Mouse (Mus musculus): ENCODE measurements around the gene Aldh2. TPM values are rescaled to one million over a fixed set of nuclear protein-coding genes. Genes with fewer than 3 reads are reported as not detected.
"Not testable (repeated sequence)": the region's sequence is repeated elsewhere in the genome, so short reads cannot be mapped to it uniquely, and the experiment has no call there.

Aldh2 gene
- polyA plus RNA-seq (2014; fragmentation: Nextera tagmentation; extraction: Ambion mirVana), result 53.4 and 71.2 TPM in 2 replicates

DNA sequence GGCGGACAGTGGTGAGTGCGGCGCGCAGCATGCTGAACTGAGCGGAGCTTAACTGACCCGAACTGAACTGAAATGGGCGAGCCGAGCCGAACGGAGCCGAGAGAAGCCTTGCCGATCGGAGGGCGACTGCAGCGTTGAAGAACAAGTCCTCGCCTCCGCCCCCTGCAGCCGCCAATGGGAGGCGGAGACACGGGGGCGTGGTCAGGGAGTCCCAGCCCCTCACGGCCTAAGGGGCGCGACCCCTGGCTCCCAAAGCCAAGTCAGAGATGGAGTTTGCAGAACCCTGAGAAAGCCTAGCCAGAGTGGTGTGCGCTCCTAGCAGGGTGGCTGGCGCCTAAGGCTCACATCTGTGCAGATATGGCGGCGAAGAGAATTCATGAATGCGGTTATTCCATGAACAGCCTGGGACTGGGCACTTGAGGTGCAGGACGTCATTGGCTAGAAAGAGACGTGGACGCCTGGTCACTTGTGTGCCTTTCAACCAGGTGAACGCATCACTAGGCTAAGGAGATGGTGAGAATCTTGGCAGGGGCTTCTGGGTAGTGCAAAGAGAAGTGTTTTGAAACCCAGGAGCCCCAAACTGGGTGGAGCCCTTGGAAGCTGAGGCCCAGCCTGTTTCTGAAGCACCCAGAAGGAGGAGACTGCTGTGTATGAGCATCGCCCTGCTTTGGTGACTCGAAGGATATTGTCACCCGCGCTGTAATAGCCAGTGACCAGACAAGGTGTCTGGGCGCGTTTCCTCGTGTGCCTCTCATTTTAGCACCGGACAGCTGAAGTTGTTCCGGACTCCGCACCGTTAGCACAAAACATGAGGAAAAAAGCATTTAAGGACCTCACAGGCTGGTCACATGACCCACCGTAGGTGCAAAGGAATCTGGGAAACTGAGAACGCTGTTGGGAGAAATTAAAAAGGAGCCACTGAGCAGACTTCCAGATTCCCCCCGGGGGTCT lies at the start of gene Aldh2:
Gene Aldh2, minus strand, starts transcription at position 374 of the 951 bp plus-strand sequence.
- Histone ChIP-seq H3K9ac (ENCODE audit: low read length) (peak within 1 kb of the TSS; percentile 78), H3K27ac (ENCODE audit: low read depth, low read length) (no peak within 1 kb of the TSS; the same call in 1 of the 2 replicates), H3K36me3 (ENCODE audit: control insufficient read depth, insufficient read depth, low read length) (no peaks in the 10 kb centered on the region), H3K4me3 (ENCODE audit: low read depth, low read length) (peak within 1 kb of the TSS; percentile 72), H3K4me2 (ENCODE audit: low read depth) (peak within 1 kb of the TSS; percentile 97), H3K9me3 (ENCODE audit: control insufficient read depth, low read length) (no peaks in the 10 kb centered on the region), H3K27me3 (ENCODE audit: control insufficient read depth, insufficient read depth, low read length) (0 out of 2 replicates have a peak, but pooled peaks cover 2% of the 10 kb centered on the region), H3K4me1 (ENCODE audit: control insufficient read depth, insufficient read depth, low read length) (0 out of 2 replicates have a peak, but pooled peaks cover 8% of the 10 kb centered on the region)
- WGBS, result 3% methylated on average over 47 of the region's 47 CpGs
- ATAC-seq (ENCODE audit: insufficient read depth, low FRiP score, low TSS enrichment) (peak; percentile 79), DNase-seq (ENCODE audit: low spot score) (peak; percentile 88)

- Histone ChIP-seq H3K4me2 (ENCODE audit: low read depth) (no peak overlapping the region), H3K36me3 (ENCODE audit: control insufficient read depth, insufficient read depth, low read length) (no peaks in the 10 kb centered on the region), H3K9me3 (ENCODE audit: control insufficient read depth, low read length) (no peaks in the 10 kb centered on the region), H3K4me3 (ENCODE audit: low read depth, low read length) (no peak overlapping the region), H3K9ac (ENCODE audit: low read length) (no peak overlapping the region), H3K27ac (ENCODE audit: low read depth, low read length) (no peak overlapping the region), H3K27me3 (ENCODE audit: control insufficient read depth, insufficient read depth, low read length) (no peaks in the 10 kb centered on the region), H3K4me1 (ENCODE audit: control insufficient read depth, insufficient read depth, low read length) (no peaks in the 10 kb centered on the region)
- ATAC-seq (ENCODE audit: insufficient read depth, low FRiP score, low TSS enrichment), result no peak
- no peak for DNase-seq (ENCODE audit: low spot score)
- 95% methylated on average over 9 of the region's 9 CpGs for WGBS
Observed at GRCm38 (mm10) chr5:121639601-121640000, 46.0 kb upstream of the Aldh2 start.

- 85% methylated on average over 6 of the region's 6 CpGs for WGBS
- no peaks in the 10 kb centered on the region for H3K27me3 ChIP-seq (ENCODE audit: control insufficient read depth, insufficient read depth, low read length)
- H3K36me3 ChIP-seq (ENCODE audit: control insufficient read depth, insufficient read depth, low read length), result no peaks in the 10 kb centered on the region
- no peak overlapping the region for H3K27ac ChIP-seq (ENCODE audit: low read depth, low read length)
- H3K9me3 ChIP-seq (ENCODE audit: control insufficient read depth, low read length), result no peaks in the 10 kb centered on the region
- no peak for ATAC-seq (ENCODE audit: insufficient read depth, low FRiP score, low TSS enrichment)
- H3K4me2 ChIP-seq (ENCODE audit: low read depth), result no peak overlapping the region
- H3K9ac ChIP-seq (ENCODE audit: low read length), result no peak overlapping the region
- no peak for DNase-seq (ENCODE audit: low spot score)
- H3K4me1 ChIP-seq (ENCODE audit: control insufficient read depth, insufficient read depth, low read length), result no peaks in the 10 kb centered on the region
- H3K4me3 ChIP-seq (ENCODE audit: low read depth, low read length), result no peak overlapping the region
Observed at GRCm38 (mm10) chr5:121637296-121637695, 43.7 kb upstream of the Aldh2 start.

DNA sequence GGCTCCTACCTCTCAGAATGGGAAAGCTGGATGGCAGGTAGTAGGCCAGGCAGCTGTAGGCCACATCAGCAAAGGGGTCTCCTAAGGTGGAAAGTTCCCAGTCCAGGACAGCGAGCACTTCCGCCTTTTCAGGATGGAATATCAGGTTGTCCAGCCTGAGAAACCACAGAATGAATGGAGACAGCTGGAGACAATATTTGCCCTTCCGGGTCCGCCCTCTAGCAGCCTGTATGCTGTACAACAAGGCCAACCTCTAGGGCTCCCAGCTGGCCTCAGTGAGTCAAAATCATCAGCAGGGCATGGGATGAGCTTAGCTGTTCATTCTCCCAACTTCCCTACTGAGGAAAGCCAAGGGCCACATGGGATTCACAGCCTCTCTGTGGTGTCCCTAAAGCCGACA lies 41.0 kb upstream of the Aldh2 start:
- Histone ChIP-seq H3K27ac (ENCODE audit: low read depth, low read length) (no peak overlapping the region), H3K4me2 (ENCODE audit: low read depth) (no peak overlapping the region), H3K9ac (ENCODE audit: low read length) (no peak overlapping the region), H3K4me1 (ENCODE audit: control insufficient read depth, insufficient read depth, low read length) (no peaks in the 10 kb centered on the region), H3K36me3 (ENCODE audit: control insufficient read depth, insufficient read depth, low read length) (no peaks in the 10 kb centered on the region), H3K9me3 (ENCODE audit: control insufficient read depth, low read length) (no peaks in the 10 kb centered on the region), H3K4me3 (ENCODE audit: low read depth, low read length) (no peak overlapping the region), H3K27me3 (ENCODE audit: control insufficient read depth, insufficient read depth, low read length) (no peaks in the 10 kb centered on the region)
- 90% methylated on average over 5 of the region's 5 CpGs for WGBS
- DNase-seq (ENCODE audit: low spot score), result no peak
- no peak for ATAC-seq (ENCODE audit: insufficient read depth, low FRiP score, low TSS enrichment)

GRCm38 (mm10) chr5:121632804-121633203 lies 39.2 kb upstream of the Aldh2 start:
- no peaks in the 10 kb centered on the region for H3K27me3 ChIP-seq (ENCODE audit: control insufficient read depth, insufficient read depth, low read length)
- 60% methylated on average over 3 of the region's 3 CpGs for WGBS
- no peak for DNase-seq (ENCODE audit: low spot score)
- H3K4me3 ChIP-seq (ENCODE audit: low read depth, low read length), result no peak overlapping the region
- H3K36me3 ChIP-seq (ENCODE audit: control insufficient read depth, insufficient read depth, low read length), result no peaks in the 10 kb centered on the region
- ATAC-seq (ENCODE audit: insufficient read depth, low FRiP score, low TSS enrichment), result no peak
- no peak overlapping the region for H3K27ac ChIP-seq (ENCODE audit: low read depth, low read length)
- no peaks in the 10 kb centered on the region for H3K4me1 ChIP-seq (ENCODE audit: control insufficient read depth, insufficient read depth, low read length)
- H3K9ac ChIP-seq (ENCODE audit: low read length), result no peak overlapping the region
- H3K9me3 ChIP-seq (ENCODE audit: control insufficient read depth, low read length), result no peaks in the 10 kb centered on the region
- H3K4me2 ChIP-seq (ENCODE audit: low read depth), result no peak overlapping the region

DNA sequence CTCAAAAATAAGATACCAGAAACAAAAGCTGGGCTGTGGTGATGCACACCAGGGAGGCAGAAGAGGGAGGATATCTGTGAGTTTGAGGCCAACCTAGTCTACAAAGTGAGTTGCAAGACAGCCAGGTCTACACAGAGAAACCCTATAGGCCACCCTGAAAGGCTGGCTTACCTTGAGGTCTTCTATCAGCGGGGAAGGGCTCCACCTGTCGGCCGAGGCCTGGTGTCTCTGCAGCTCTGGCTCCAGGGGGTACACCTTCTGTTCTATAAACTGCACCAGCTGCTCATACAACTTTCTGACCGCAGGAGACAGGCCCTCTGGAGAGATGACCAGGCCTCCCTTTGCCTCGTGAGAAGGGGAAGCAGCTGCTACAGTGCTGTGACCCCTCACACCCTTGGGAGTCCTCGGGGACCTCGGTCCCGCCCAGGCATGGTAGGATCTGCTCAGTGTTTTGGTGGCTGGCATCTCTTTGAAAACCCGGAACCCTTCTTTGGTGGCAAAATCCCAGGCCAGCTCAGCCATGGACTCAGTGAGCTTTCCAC lies 37.6 kb upstream of the Aldh2 start:
- not testable (repeated sequence) for H3K4me1 ChIP-seq (ENCODE audit: control insufficient read depth, insufficient read depth, low read length); ATAC-seq (ENCODE audit: insufficient read depth, low FRiP score, low TSS enrichment); H3K36me3 ChIP-seq (ENCODE audit: control insufficient read depth, insufficient read depth, low read length); DNase-seq (ENCODE audit: low spot score); H3K9me3 ChIP-seq (ENCODE audit: control insufficient read depth, low read length); H3K27ac ChIP-seq (ENCODE audit: low read depth, low read length); H3K4me2 ChIP-seq (ENCODE audit: low read depth); H3K27me3 ChIP-seq (ENCODE audit: control insufficient read depth, insufficient read depth, low read length); H3K9ac ChIP-seq (ENCODE audit: low read length); H3K4me3 ChIP-seq (ENCODE audit: low read depth, low read length)
- 67% methylated on average over 9 of the region's 9 CpGs for WGBS

DNA sequence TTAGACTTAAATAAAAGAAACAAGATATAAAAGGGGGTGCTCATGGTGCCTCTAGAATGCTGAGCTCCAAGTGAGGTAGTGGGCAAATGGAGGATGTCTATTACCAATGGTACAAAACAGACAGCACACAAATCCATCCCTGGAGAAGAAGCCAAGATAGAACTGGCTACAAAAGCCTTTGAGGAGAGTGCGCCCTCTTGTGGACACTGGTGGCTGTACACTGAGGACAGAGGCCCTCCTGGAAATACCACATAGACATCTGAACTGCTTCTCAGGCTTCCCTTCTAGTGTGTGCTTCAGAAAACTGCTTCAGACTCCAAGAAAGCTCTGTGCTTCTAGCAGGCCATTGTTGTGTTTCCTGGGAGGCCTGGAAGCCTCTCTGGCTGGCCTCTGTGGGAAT lies 34.2 kb upstream of the Aldh2 start:
- Histone ChIP-seq H3K9ac (ENCODE audit: low read length) (no peak overlapping the region), H3K27ac (ENCODE audit: low read depth, low read length) (no peak overlapping the region), H3K4me1 (ENCODE audit: control insufficient read depth, insufficient read depth, low read length) (no peaks in the 10 kb centered on the region), H3K4me3 (ENCODE audit: low read depth, low read length) (no peak overlapping the region), H3K36me3 (ENCODE audit: control insufficient read depth, insufficient read depth, low read length) (no peaks in the 10 kb centered on the region), H3K27me3 (ENCODE audit: control insufficient read depth, insufficient read depth, low read length) (no peaks in the 10 kb centered on the region), H3K4me2 (ENCODE audit: low read depth) (no peak overlapping the region), H3K9me3 (ENCODE audit: control insufficient read depth, low read length) (no peaks in the 10 kb centered on the region)
- ATAC-seq (ENCODE audit: insufficient read depth, low FRiP score, low TSS enrichment), result no peak
- DNase-seq (ENCODE audit: low spot score), result peak; percentile 74
- WGBS, result 0% methylated on average over 1 of the region's 1 CpGs

DNA sequence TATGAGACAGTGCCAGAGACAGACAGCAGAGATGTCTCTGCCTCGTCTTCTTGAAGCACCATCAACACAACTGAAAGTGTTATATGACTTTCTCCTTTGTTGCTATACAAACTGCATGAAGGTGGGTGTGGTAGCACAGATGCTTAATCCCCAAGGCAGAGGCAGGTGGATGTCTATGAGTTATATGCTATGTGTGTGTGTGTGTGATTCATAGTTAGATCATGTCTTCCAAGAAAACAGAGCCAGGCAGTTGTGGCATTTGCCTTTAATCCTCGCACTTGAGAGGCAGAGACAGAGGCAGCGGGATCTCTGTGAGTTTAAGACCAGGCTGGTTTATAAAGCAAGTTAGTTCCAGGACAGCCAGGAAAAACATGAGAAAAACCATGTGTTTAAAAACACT lies 29.6 kb upstream of the Aldh2 start:
- 88% methylated on average over 3 of the region's 3 CpGs for WGBS

GRCm38 (mm10) chr5:121621102-121621501 lies 27.5 kb upstream of the Aldh2 start:
- no peak for DNase-seq (ENCODE audit: low spot score)
- no peaks in the 10 kb centered on the region for H3K9me3 ChIP-seq (ENCODE audit: control insufficient read depth, low read length)
- H3K27ac ChIP-seq (ENCODE audit: low read depth, low read length), result no peak overlapping the region
- no peak for ATAC-seq (ENCODE audit: insufficient read depth, low FRiP score, low TSS enrichment)
- H3K4me3 ChIP-seq (ENCODE audit: low read depth, low read length), result no peak overlapping the region
- H3K27me3 ChIP-seq (ENCODE audit: control insufficient read depth, insufficient read depth, low read length), result no peaks in the 10 kb centered on the region
- H3K4me1 ChIP-seq (ENCODE audit: control insufficient read depth, insufficient read depth, low read length), result no peaks in the 10 kb centered on the region
- WGBS, result 91% methylated on average over 5 of the region's 5 CpGs
- no peak overlapping the region for H3K4me2 ChIP-seq (ENCODE audit: low read depth)
- no peaks in the 10 kb centered on the region for H3K36me3 ChIP-seq (ENCODE audit: control insufficient read depth, insufficient read depth, low read length)
- no peak overlapping the region for H3K9ac ChIP-seq (ENCODE audit: low read length)

More for the DNA sequence above, 29.6 kb upstream of the Aldh2 start:
- DNase-seq (ENCODE audit: low spot score) (no peak), ATAC-seq (ENCODE audit: insufficient read depth, low FRiP score, low TSS enrichment) (no peak)
- Histone ChIP-seq H3K27ac (ENCODE audit: low read depth, low read length) (no peak overlapping the region), H3K27me3 (ENCODE audit: control insufficient read depth, insufficient read depth, low read length) (no peaks in the 10 kb centered on the region), H3K4me1 (ENCODE audit: control insufficient read depth, insufficient read depth, low read length) (no peaks in the 10 kb centered on the region), H3K4me3 (ENCODE audit: low read depth, low read length) (no peak overlapping the region), H3K9ac (ENCODE audit: low read length) (no peak overlapping the region), H3K4me2 (ENCODE audit: low read depth) (no peak overlapping the region), H3K36me3 (ENCODE audit: control insufficient read depth, insufficient read depth, low read length) (no peaks in the 10 kb centered on the region), H3K9me3 (ENCODE audit: control insufficient read depth, low read length) (no peaks in the 10 kb centered on the region)

Data from neural tube, embryonic 11.5 days (tissue).